Mouse (Mus musculus) kidney, embryonic 16.5 days (tissue): ENCODE measurements at regions not wholly inside any gene's neighbourhood (a gene's known extent, or its start where the extent isn't known, plus 50 kb on each side); places are given as distances from the start of the nearest gene placed in this dataset.
A peak's percentile ranks its signal among the peaks of the same experiment; 100 is the strongest.

ENCODE experiments used
- ATAC-seq: fragments of 200-750 bp; cut with Nextera tagmentation; 2 replicates; pipeline ENCODE4 v1.8.0; 2017; ENCODE audit warnings: moderate TSS enrichment; ENCODE audit not compliant: low FRiP score, low TSS enrichment
- H3K27ac ChIP-seq: fragments of 300-500 bp; sonication (generic); 2 replicates; pipeline ENCODE4 v1.5.1; 2014; ENCODE audit warnings: low read length
- H3K27me3 ChIP-seq: fragments of 300-500 bp; sonication (generic); 2 replicates; pipeline ENCODE4 v1.6.1; 2014; ENCODE audit warnings: low read length, control low read depth, mixed read lengths; ENCODE audit not compliant: insufficient read depth
- H3K36me3 ChIP-seq: fragments of 300-500 bp; sonication (generic); 2 replicates; pipeline ENCODE4 v1.6.1; 2014; ENCODE audit warnings: low read length, control low read depth, mixed read lengths; ENCODE audit not compliant: insufficient read depth
- H3K4me1 ChIP-seq: fragments of 300-500 bp; sonication (generic); 2 replicates; pipeline ENCODE4 v1.6.1; 2014; ENCODE audit warnings: low read length, control low read depth, mixed read lengths; ENCODE audit not compliant: insufficient read depth
- H3K4me2 ChIP-seq: fragments of 300-500 bp; sonication (generic); replicated peaks from 2 replicates; pipeline ENCODE4 v1.6.1; 2014; ENCODE audit warnings: low read depth, low read length
- H3K4me3 ChIP-seq: fragments of 300-500 bp; sonication (generic); 2 replicates; pipeline ENCODE4 v1.5.1; 2014; ENCODE audit warnings: mild to moderate bottlenecking, low read length
- H3K9ac ChIP-seq: fragments of 300-500 bp; sonication (generic); replicated peaks from 2 replicates; pipeline ENCODE4 v1.6.1; 2014; ENCODE audit warnings: low read length
- H3K9me3 ChIP-seq: fragments of 300-500 bp; sonication (generic); 2 replicates; pipeline ENCODE4 v1.6.1; 2016; ENCODE audit warnings: low read length, control low read depth
- WGBS: fragments of 180-500 bp; shearing (Covaris S2); extraction: QIAGEN DNeasy Blood & Tissue Kit; methylation state at CpG from one replicate; pipeline ENCODE4 v1.1.7; 2014; 5-methylcytosine and 5-hydroxymethylcytosine counted together

GRCm38 (mm10) chr15:93787361-93787760 is 191.7 kb upstream of the Prickle1 start:
- H3K36me3 ChIP-seq: no peaks in the 10 kb centered on the region
- H3K4me1 ChIP-seq: peaks cover 15% of the 10 kb centered on the region
- 97% methylated on average over 6 of the region's 6 CpGs for WGBS
- no peak overlapping the region for H3K27ac ChIP-seq
- no peak overlapping the region for H3K9ac ChIP-seq
- H3K4me3 ChIP-seq: no peak overlapping the region
- no peak for ATAC-seq
- no peak overlapping the region for H3K4me2 ChIP-seq
- H3K9me3 ChIP-seq: no peaks in the 10 kb centered on the region
- H3K27me3 ChIP-seq: no peaks in the 10 kb centered on the region

GRCm38 (mm10) chr15:93785846-93786412 is 190.2 kb upstream of the Prickle1 start:
- Histone ChIP-seq H3K9ac (no peak overlapping the region), H3K9me3 (no peaks in the 10 kb centered on the region), H3K27me3 (no peaks in the 10 kb centered on the region), H3K27ac (no peak overlapping the region), H3K4me2 (no peak overlapping the region), H3K4me1 (peaks cover 10% of the 10 kb centered on the region), H3K36me3 (no peaks in the 10 kb centered on the region), H3K4me3 (no peak overlapping the region)
- 90% methylated on average over 11 of the region's 11 CpGs for WGBS
- no peak for ATAC-seq

- H3K36me3 ChIP-seq: no peaks in the 10 kb centered on the region
- no peak overlapping the region for H3K27ac ChIP-seq
- H3K4me3 ChIP-seq: no peak overlapping the region
- 64% methylated on average over 4 of the region's 4 CpGs for WGBS
- H3K4me2 ChIP-seq: no peak overlapping the region
- H3K9ac ChIP-seq: no peak overlapping the region
- H3K4me1 ChIP-seq: no peaks in the 10 kb centered on the region
- ATAC-seq: no peak
- H3K27me3 ChIP-seq: no peaks in the 10 kb centered on the region
- H3K9me3 ChIP-seq: no peaks in the 10 kb centered on the region
Measured at GRCm38 (mm10) chr15:93783736-93784135, 188.0 kb upstream of the Prickle1 start.

- no peaks in the 10 kb centered on the region for H3K27me3 ChIP-seq
- ATAC-seq: peak; percentile 90
- no peak overlapping the region for H3K4me3 ChIP-seq
- no peak overlapping the region for H3K9ac ChIP-seq
- H3K36me3 ChIP-seq: no peaks in the 10 kb centered on the region
- peak overlapping the region; percentile 4; the same call in 1 of the 2 replicates for H3K27ac ChIP-seq
- H3K4me1 ChIP-seq: peaks cover 4% of the 10 kb centered on the region; the same call in 1 of the 2 replicates
- WGBS: 20% methylated on average over 12 of the region's 12 CpGs
- no peaks in the 10 kb centered on the region for H3K9me3 ChIP-seq
- no peak overlapping the region for H3K4me2 ChIP-seq
Measured at GRCm38 (mm10) chr15:93775199-93775745, 179.6 kb upstream of the Prickle1 start.

GRCm38 (mm10) chr15:93774340-93774739 is 178.6 kb upstream of the Prickle1 start:
- Histone ChIP-seq H3K27ac (no peak overlapping the region; the same call in 1 of the 2 replicates), H3K9me3 (no peaks in the 10 kb centered on the region), H3K36me3 (no peaks in the 10 kb centered on the region), H3K9ac (no peak overlapping the region), H3K4me1 (peaks cover 4% of the 10 kb centered on the region; the same call in 1 of the 2 replicates), H3K27me3 (no peaks in the 10 kb centered on the region), H3K4me3 (no peak overlapping the region), H3K4me2 (no peak overlapping the region)
- no peak for ATAC-seq
- WGBS: 52% methylated on average over 4 of the region's 4 CpGs

GRCm38 (mm10) chr15:93766981-93767380 is 171.3 kb upstream of the Prickle1 start:
- Histone ChIP-seq H3K36me3 (no peaks in the 10 kb centered on the region), H3K9me3 (no peaks in the 10 kb centered on the region), H3K4me2 (no peak overlapping the region), H3K4me1 (peaks cover 5% of the 10 kb centered on the region; the same call in 1 of the 2 replicates), H3K27ac (no peak overlapping the region), H3K4me3 (no peak overlapping the region), H3K27me3 (no peaks in the 10 kb centered on the region), H3K9ac (no peak overlapping the region)
- ATAC-seq: no peak
- 74% methylated on average over 3 of the region's 3 CpGs for WGBS

- no peak overlapping the region for H3K27ac ChIP-seq
- H3K27me3 ChIP-seq: no peaks in the 10 kb centered on the region
- no peaks in the 10 kb centered on the region for H3K9me3 ChIP-seq
- H3K4me3 ChIP-seq: no peak overlapping the region
- no peak overlapping the region for H3K9ac ChIP-seq
- H3K36me3 ChIP-seq: no peaks in the 10 kb centered on the region
- no peak overlapping the region for H3K4me2 ChIP-seq
- WGBS: 79% methylated on average over 5 of the region's 5 CpGs
- no peak for ATAC-seq
- peaks cover 5% of the 10 kb centered on the region; the same call in 1 of the 2 replicates for H3K4me1 ChIP-seq
Measured at GRCm38 (mm10) chr15:93763047-93763446, 167.4 kb upstream of the Prickle1 start.

- ATAC-seq: no peak
- WGBS: 60% methylated on average over 8 of the region's 8 CpGs
- Histone ChIP-seq H3K4me1 (no peaks in the 10 kb centered on the region), H3K9ac (no peak overlapping the region), H3K27me3 (no peaks in the 10 kb centered on the region), H3K9me3 (no peaks in the 10 kb centered on the region), H3K27ac (no peak overlapping the region), H3K4me2 (no peak overlapping the region), H3K4me3 (no peak overlapping the region), H3K36me3 (no peaks in the 10 kb centered on the region)
Measured at GRCm38 (mm10) chr15:93758204-93758836, 162.6 kb upstream of the Prickle1 start.

- H3K27me3 ChIP-seq: no peaks in the 10 kb centered on the region
- H3K36me3 ChIP-seq: no peaks in the 10 kb centered on the region
- H3K27ac ChIP-seq: no peak overlapping the region
- 74% methylated on average over 5 of the region's 5 CpGs for whole genome bisulfite sequencing
- H3K4me2 ChIP-seq: no peak overlapping the region
- no peak for ATAC-seq
- no peak overlapping the region for H3K9ac ChIP-seq
- H3K4me1 ChIP-seq: peaks cover 4% of the 10 kb centered on the region; the same call in 1 of the 2 replicates
- H3K9me3 ChIP-seq: no peaks in the 10 kb centered on the region
- H3K4me3 ChIP-seq: no peak overlapping the region
Measured at GRCm38 (mm10) chr15:93755989-93756388, 160.3 kb upstream of the Prickle1 start.

GRCm38 (mm10) chr15:93751817-93752216 is 156.1 kb upstream of the Prickle1 start:
- Histone ChIP-seq H3K27me3 (no peaks in the 10 kb centered on the region), H3K4me1 (peaks cover 7% of the 10 kb centered on the region; the same call in 1 of the 2 replicates), H3K36me3 (no peaks in the 10 kb centered on the region), H3K9ac (no peak overlapping the region), H3K9me3 (no peaks in the 10 kb centered on the region; the same call in 1 of the 2 replicates), H3K27ac (no peak overlapping the region), H3K4me3 (no peak overlapping the region), H3K4me2 (no peak overlapping the region)
- ATAC-seq: no peak
- 69% methylated on average over 14 of the region's 14 CpGs for WGBS
